Comparison of ENCODE assay signal across 16 mouse cellular contexts in the genomic region with DNA sequence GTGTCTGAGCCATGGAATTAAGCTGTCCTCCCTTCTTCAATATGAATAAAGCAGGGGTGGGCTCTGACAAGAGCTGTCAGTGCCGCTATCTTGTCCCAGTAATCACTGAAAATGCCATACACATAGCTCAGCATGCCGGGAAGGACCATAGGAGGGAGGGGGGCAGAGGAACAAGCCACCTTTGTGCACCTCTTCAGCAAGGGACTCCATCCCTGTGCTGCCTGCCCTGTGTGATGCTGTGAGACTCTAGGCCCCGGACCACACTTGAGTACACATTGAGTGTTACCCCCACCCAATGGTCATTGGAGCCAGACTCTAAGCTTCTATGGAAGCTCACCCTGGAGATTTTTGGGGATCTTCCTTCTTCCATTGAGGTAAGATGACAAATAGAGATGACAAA.
"Had no signal": no experiment of that assay in that cellular context is flagged by ENCODE, and none has a peak within 500 bp of the region (broad histone marks: within the 10 kb centered on the region; RNA-seq: fewer than 3 reads in every experiment).

No protein-coding gene starts in this region.

- H3K4me2 ChIP-seq: neural tube, embryonic 12.5 days; neural tube, embryonic 13.5 days; neural tube, embryonic 15.5 days; stomach, embryonic 15.5 days had no signal

- H3K4me3 ChIP-seq: neural tube, embryonic 12.5 days; neural tube, embryonic 13.5 days; neural tube, embryonic 15.5 days; stomach, embryonic 15.5 days had no signal

- H3K9ac ChIP-seq: neural tube, embryonic 12.5 days; neural tube, embryonic 13.5 days; neural tube, embryonic 15.5 days; stomach, embryonic 15.5 days had no signal

- DNase-seq: right cerebral cortex, adult 18-20 months; right cerebral cortex, postnatal 14 days; right cerebral cortex, postnatal 25 days; right cerebral cortex, postnatal 4 days; spleen, adult 18-20 months; thymus, adult 18-20 months; thymus, adult 2 months; thymus, postnatal 14 days; thymus, postnatal 25 days; thymus, postnatal 36 days; thymus, postnatal 4 days had no signal

- H3K27ac ChIP-seq: neural tube, embryonic 12.5 days; neural tube, embryonic 13.5 days; neural tube, embryonic 15.5 days; stomach, embryonic 15.5 days; stomach, postnatal 0 days had no signal

- H3K4me1 ChIP-seq: neural tube, embryonic 13.5 days; neural tube, embryonic 15.5 days; stomach, embryonic 15.5 days had no signal

- H3K27me3 ChIP-seq: stomach, embryonic 15.5 days had no signal

- H3K9me3 ChIP-seq: neural tube, embryonic 12.5 days; neural tube, embryonic 13.5 days; neural tube, embryonic 15.5 days; stomach, embryonic 15.5 days had no signal

- H3K36me3 ChIP-seq: neural tube, embryonic 12.5 days; neural tube, embryonic 13.5 days; neural tube, embryonic 15.5 days; stomach, embryonic 15.5 days had no signal
